Mouse (Mus musculus): ENCODE measurements around the gene Vps53. TPM values are rescaled to one million over a fixed set of nuclear protein-coding genes. Genes with fewer than 3 reads are reported as not detected.

Gene Vps53
- polyA plus RNA-seq, 1 experiment from 2014 or later, result 35.1 TPM

DNA sequence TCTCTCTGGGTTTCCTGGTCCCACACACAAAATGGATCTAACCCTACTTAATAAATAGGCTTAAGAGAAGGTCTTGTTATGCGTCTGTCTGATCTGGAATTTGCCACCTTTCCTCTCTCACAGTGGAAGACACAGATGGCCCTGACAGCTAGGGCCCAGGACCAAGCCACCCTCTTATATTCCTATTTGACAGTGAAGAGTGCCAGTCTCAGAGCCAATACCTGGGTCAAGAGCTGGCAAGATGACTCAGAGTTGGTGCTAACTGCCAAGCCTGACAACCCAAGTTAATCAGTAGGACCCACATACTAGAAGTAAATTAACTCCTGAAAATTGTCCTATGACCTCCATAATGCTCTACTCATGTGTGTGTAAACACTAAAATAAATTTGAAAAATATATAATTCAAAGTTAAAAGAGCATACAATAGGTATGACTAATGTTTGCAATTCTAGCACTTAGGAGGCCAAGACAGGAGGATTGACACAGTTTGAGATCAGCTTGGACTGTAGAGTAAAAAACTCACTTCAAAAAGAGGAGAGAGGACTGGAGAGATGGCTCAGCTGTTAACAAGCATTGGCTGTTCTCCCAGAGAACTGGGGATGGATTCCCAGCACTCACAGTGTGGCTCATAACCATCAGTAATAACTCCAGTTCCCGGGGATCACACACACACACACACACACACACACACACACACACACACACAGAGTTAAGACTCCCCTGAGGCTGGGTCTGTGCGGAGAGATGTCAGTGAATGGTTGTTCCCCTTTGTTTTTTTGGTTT lies 140.0 kb downstream of the Vps53 start:
- Histone ChIP-seq H3K27ac (ENCODE audit: low read length) (no peak overlapping the region), H3K9ac (ENCODE audit: low read length) (no peak overlapping the region), H3K4me1 (ENCODE audit: control insufficient read depth, insufficient read depth, low read length) (peaks cover 10% of the 10 kb centered on the region), H3K27me3 (ENCODE audit: control insufficient read depth, insufficient read depth, low read length) (no peaks in the 10 kb centered on the region), H3K4me3 (ENCODE audit: low read length) (no peak overlapping the region), H3K9me3 (replicated peaks; ENCODE audit: control insufficient read depth, low read length) (no peaks in the 10 kb centered on the region), H3K4me2 (ENCODE audit: low read depth, low read length) (no peak overlapping the region), H3K36me3 (ENCODE audit: control insufficient read depth, insufficient read depth) (no peaks in the 10 kb centered on the region)
- ATAC-seq (replicated peaks; ENCODE audit: extremely low read depth, insufficient read depth, low FRiP score), result no peak
- WGBS, result 89% methylated on average over 3 of the region's 3 CpGs

DNA sequence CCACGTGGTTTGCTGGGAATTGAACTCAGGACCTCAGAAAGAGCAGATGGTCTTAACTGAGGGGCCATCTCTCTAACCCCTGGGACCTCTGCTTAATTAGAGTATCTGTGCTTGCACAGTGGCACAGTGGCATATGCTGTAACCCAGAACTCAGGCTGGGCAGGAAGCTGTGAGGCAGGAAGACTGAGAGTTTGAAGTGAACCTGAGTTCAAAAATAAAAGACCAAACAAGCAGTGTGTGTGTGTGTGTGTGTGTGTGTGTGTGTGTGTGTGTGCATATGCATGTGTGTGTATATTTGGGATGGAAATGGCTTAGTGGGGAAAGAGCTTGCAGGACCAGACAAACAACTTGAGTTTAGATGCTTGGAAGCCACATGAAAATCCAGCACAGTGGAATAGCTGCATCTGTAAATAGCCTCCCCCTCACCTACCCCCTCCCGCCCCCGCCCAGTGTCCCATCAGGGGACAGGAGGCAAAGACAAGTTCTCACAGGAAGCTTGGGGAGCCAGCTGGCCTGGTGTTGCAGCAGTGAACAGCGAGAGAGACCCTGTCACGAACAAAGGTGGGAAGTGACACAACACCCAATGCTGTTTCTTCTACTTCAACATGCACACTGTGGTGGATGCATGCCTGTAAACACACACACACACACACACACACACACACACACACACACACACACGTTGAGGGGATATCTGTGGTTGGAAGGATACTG lies 141.7 kb downstream of the Vps53 start:
- Histone ChIP-seq H3K9me3 (replicated peaks; ENCODE audit: control insufficient read depth, low read length) (no peaks in the 10 kb centered on the region), H3K36me3 (ENCODE audit: control insufficient read depth, insufficient read depth) (no peaks in the 10 kb centered on the region), H3K4me1 (ENCODE audit: control insufficient read depth, insufficient read depth, low read length) (peaks cover 5% of the 10 kb centered on the region; the same call in 1 of the 2 replicates), H3K27ac (ENCODE audit: low read length) (no peak overlapping the region), H3K27me3 (ENCODE audit: control insufficient read depth, insufficient read depth, low read length) (no peaks in the 10 kb centered on the region), H3K9ac (ENCODE audit: low read length) (no peak overlapping the region), H3K4me2 (ENCODE audit: low read depth, low read length) (no peak overlapping the region), H3K4me3 (ENCODE audit: low read length) (no peak overlapping the region)
- 29% methylated on average over 6 of the region's 6 CpGs for WGBS
- ATAC-seq (replicated peaks; ENCODE audit: extremely low read depth, insufficient read depth, low FRiP score), result no peak

DNA sequence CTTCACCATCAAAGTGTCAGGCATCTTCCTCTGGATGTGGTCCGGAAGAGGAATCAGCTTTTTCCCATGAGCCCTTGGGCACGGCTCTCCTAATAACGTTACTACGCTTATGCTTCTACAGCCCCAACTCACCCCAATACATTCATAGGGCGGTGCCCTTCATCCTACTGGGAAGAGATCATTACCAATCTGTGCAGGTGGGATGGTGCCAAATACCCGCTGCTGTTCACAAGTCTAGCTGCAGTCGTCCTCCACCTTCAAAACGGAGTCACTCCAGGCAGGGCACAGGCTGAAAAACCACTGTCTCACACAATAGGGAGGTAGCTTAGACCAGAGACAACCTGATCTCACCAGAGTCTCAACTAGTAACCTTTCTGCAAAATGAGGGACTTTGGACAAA lies 144.3 kb downstream of the Vps53 start:
- Histone ChIP-seq H3K4me1 (ENCODE audit: control insufficient read depth, insufficient read depth, low read length) (no peaks in the 10 kb centered on the region), H3K36me3 (ENCODE audit: control insufficient read depth, insufficient read depth) (no peaks in the 10 kb centered on the region), H3K27me3 (ENCODE audit: control insufficient read depth, insufficient read depth, low read length) (no peaks in the 10 kb centered on the region), H3K9me3 (replicated peaks; ENCODE audit: control insufficient read depth, low read length) (no peaks in the 10 kb centered on the region), H3K4me2 (ENCODE audit: low read depth, low read length) (no peak overlapping the region), H3K4me3 (ENCODE audit: low read length) (no peak overlapping the region), H3K9ac (ENCODE audit: low read length) (no peak overlapping the region), H3K27ac (ENCODE audit: low read length) (no peak overlapping the region)
- no peak for ATAC-seq (replicated peaks; ENCODE audit: extremely low read depth, insufficient read depth, low FRiP score)
- WGBS, result 83% methylated on average over 8 of the region's 8 CpGs

GRCm38 (mm10) chr11:76033836-76034235 lies 145.6 kb downstream of the Vps53 start:
- no peak overlapping the region for H3K27ac ChIP-seq (ENCODE audit: low read length)
- no peak overlapping the region for H3K4me2 ChIP-seq (ENCODE audit: low read depth, low read length)
- H3K4me1 ChIP-seq (ENCODE audit: control insufficient read depth, insufficient read depth, low read length), result no peaks in the 10 kb centered on the region
- H3K9ac ChIP-seq (ENCODE audit: low read length), result no peak overlapping the region
- H3K36me3 ChIP-seq (ENCODE audit: control insufficient read depth, insufficient read depth), result no peaks in the 10 kb centered on the region
- H3K27me3 ChIP-seq (ENCODE audit: control insufficient read depth, insufficient read depth, low read length), result no peaks in the 10 kb centered on the region; the same call in 1 of the 2 replicates
- no peaks in the 10 kb centered on the region for H3K9me3 ChIP-seq (replicated peaks; ENCODE audit: control insufficient read depth, low read length)
- no peak overlapping the region for H3K4me3 ChIP-seq (ENCODE audit: low read length)
- WGBS, result 83% methylated on average over 4 of the region's 4 CpGs
- ATAC-seq (replicated peaks; ENCODE audit: extremely low read depth, insufficient read depth, low FRiP score), result no peak

- no peak for ATAC-seq (replicated peaks; ENCODE audit: extremely low read depth, insufficient read depth, low FRiP score)
- no peaks in the 10 kb centered on the region for H3K36me3 ChIP-seq (ENCODE audit: control insufficient read depth, insufficient read depth)
- H3K4me2 ChIP-seq (ENCODE audit: low read depth, low read length), result no peak overlapping the region
- H3K9ac ChIP-seq (ENCODE audit: low read length), result no peak overlapping the region
- no peaks in the 10 kb centered on the region for H3K9me3 ChIP-seq (replicated peaks; ENCODE audit: control insufficient read depth, low read length)
- no peak overlapping the region for H3K27ac ChIP-seq (ENCODE audit: low read length)
- no peaks in the 10 kb centered on the region; the same call in 1 of the 2 replicates for H3K4me1 ChIP-seq (ENCODE audit: control insufficient read depth, insufficient read depth, low read length)
- H3K27me3 ChIP-seq (ENCODE audit: control insufficient read depth, insufficient read depth, low read length), result no peaks in the 10 kb centered on the region; the same call in 1 of the 2 replicates
- H3K4me3 ChIP-seq (ENCODE audit: low read length), result no peak overlapping the region
- WGBS, result 76% methylated on average over 6 of the region's 6 CpGs
Observed at GRCm38 (mm10) chr11:76033359-76033758, 146.1 kb downstream of the Vps53 start.

DNA sequence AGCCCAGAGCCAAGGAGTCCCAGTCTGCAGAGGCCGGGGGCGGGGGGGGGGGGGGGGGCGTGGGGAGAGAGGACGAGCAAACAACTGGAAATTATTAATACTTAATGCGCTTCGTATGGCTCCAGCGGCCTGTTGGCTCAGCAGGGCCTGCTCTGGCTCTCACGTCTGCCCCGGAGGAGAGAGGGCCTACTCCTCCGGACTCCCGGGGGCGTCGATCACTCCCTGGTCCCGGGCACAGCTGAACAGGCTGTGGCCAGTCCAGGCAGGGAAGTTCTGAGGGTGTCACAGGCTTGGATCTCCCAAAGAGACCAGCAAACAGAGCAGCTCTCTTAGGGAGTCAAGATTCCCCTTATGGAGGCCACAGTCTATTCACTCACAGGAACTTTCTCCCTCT lies 151.4 kb downstream of the Vps53 start:
- Histone ChIP-seq H3K27ac (ENCODE audit: low read length) (peak overlapping the region; percentile 32; the same call in 1 of the 2 replicates), H3K4me2 (ENCODE audit: low read depth, low read length) (peak overlapping the region; percentile 85), H3K9me3 (replicated peaks; ENCODE audit: control insufficient read depth, low read length) (no peaks in the 10 kb centered on the region), H3K36me3 (ENCODE audit: control insufficient read depth, insufficient read depth) (no peaks in the 10 kb centered on the region), H3K4me1 (ENCODE audit: control insufficient read depth, insufficient read depth, low read length) (peaks cover 8% of the 10 kb centered on the region), H3K4me3 (ENCODE audit: low read length) (peak overlapping the region; percentile 73), H3K27me3 (ENCODE audit: control insufficient read depth, insufficient read depth, low read length) (no peaks in the 10 kb centered on the region; the same call in 1 of the 2 replicates), H3K9ac (ENCODE audit: low read length) (peak overlapping the region; percentile 82)
- 6% methylated on average over 11 of the region's 14 CpGs for WGBS
- ATAC-seq (replicated peaks; ENCODE audit: extremely low read depth, insufficient read depth, low FRiP score), result peak; percentile 15; the same call in 1 of the 2 replicates

- 1% methylated on average over 97 of the region's 112 CpGs for WGBS
- Histone ChIP-seq H3K9me3 (replicated peaks; ENCODE audit: control insufficient read depth, low read length) (no peaks in the 10 kb centered on the region), H3K4me2 (ENCODE audit: low read depth, low read length) (peak within 1 kb of the TSS; percentile 85), H3K36me3 (ENCODE audit: control insufficient read depth, insufficient read depth) (no peaks in the 10 kb centered on the region), H3K4me3 (ENCODE audit: low read length) (peak within 1 kb of the TSS; percentile 73), H3K27me3 (ENCODE audit: control insufficient read depth, insufficient read depth, low read length) (no peaks in the 10 kb centered on the region; the same call in 1 of the 2 replicates), H3K4me1 (ENCODE audit: control insufficient read depth, insufficient read depth, low read length) (peaks cover 8% of the 10 kb centered on the region), H3K27ac (ENCODE audit: low read length) (peak within 1 kb of the TSS; percentile 57), H3K9ac (ENCODE audit: low read length) (peak within 1 kb of the TSS; percentile 82)
- ATAC-seq (replicated peaks; ENCODE audit: extremely low read depth, insufficient read depth, low FRiP score), result peak; percentile 97
Observed at GRCm38 (mm10) chr11:76027139-76028071, 152.0 kb downstream of the Vps53 start, which contains the start of gene Rflnb. Gene Rflnb, minus strand, starts transcription at chr11:76027782.

DNA sequence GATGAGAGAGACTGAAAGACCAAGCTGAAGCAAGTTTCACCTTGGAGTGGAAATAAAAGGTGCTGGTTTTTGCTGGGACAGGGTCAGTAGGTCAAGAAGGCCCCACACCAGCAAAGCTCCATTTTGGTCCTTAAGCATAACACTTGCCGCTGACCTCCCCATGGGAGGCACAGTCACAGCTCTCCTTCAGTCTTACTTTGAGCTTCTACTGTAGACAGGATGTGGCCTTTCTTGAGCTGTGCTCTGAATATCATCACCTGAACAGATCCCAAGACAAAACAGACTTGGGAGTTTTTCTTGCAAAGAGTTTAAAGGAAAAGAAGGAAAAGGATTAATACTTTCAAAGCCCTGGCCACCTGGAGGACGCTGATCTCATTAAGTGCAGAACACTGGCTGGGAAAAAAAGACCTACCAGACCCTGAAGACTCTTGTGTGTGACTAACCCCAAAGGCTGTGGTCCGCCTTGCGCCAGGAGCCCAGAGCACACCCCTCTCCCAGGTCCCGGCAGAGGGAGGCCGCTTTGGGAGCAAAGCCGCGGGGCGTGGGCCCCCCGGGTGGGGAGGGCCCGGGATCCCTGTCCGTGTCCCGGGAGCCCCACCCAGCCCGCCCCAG lies 152.8 kb downstream of the Vps53 start:
- Histone ChIP-seq H3K27me3 (ENCODE audit: control insufficient read depth, insufficient read depth, low read length) (no peaks in the 10 kb centered on the region; the same call in 1 of the 2 replicates), H3K27ac (ENCODE audit: low read length) (peak overlapping the region; percentile 57), H3K9me3 (replicated peaks; ENCODE audit: control insufficient read depth, low read length) (no peaks in the 10 kb centered on the region), H3K4me2 (ENCODE audit: low read depth, low read length) (peak overlapping the region; percentile 85), H3K4me1 (ENCODE audit: control insufficient read depth, insufficient read depth, low read length) (peaks cover 8% of the 10 kb centered on the region), H3K4me3 (ENCODE audit: low read length) (peak overlapping the region; percentile 73), H3K9ac (ENCODE audit: low read length) (peak overlapping the region; percentile 82), H3K36me3 (ENCODE audit: control insufficient read depth, insufficient read depth) (no peaks in the 10 kb centered on the region)
- ATAC-seq (replicated peaks; ENCODE audit: extremely low read depth, insufficient read depth, low FRiP score), result no peak; the same call in 1 of the 2 replicates
- WGBS, result 11% methylated on average over 13 of the region's 14 CpGs

Measured in heart, embryonic 16.5 days (tissue).